Mouse (Mus musculus) bone marrow macrophage, adult 2 months (primary cell): Measurements from ENCODE around the gene Herpud2.

Experiments used
- CTCF ChIP-seq: IDR thresholded peaks from 2 replicates; pipeline ENCODE4 v1.5.1; 2012; ENCODE audit warnings: low read depth, mild to moderate bottlenecking, low read length, moderate library complexity
- POLR2A ChIP-seq: IDR thresholded peaks from 2 replicates; pipeline ENCODE4 v1.6.1; 2012; ENCODE audit warnings: mild to moderate bottlenecking, low read depth, low read length, borderline replicate concordance

- TF ChIP-seq POLR2A (no peak), CTCF (no peak)
Observed at GRCm38 (mm10) chr9:25142988-25143387, 8.6 kb downstream of the Herpud2 start.
